Mouse (Mus musculus) colon, adult 2 months (tissue): Measurements from ENCODE around the gene Vmn1r76. TPM values are rescaled to one million over a fixed set of nuclear protein-coding genes. Genes with fewer than 3 reads are reported as not detected.

Source experiments
- polyA plus RNA-seq: library from polyadenylated mRNA; depleted of rRNA; stranded (reverse); fragments of >200 nt; gene quantifications from 2 replicates; pipeline ENCODE4 v1.2.3, GENCODE M21; 2012; rRNA removed

Vmn1r76 gene
- not detected in 2 replicates for polyA plus RNA-seq

GRCm38 (mm10) chr7:11938113-11938512, at the start of gene Vmn1r76:
Vmn1r76 (minus strand) TSS chr7:11938213.

GRCm38 (mm10) chr7:11874330-11874729, 63.7 kb downstream of the Vmn1r76 start, which contains the start of gene Vmn1r75:
Vmn1r75 (plus strand) TSS chr7:11874630.

Other genes starting within 250 kb of the Vmn1r76 start
- gene Vmn1r73, start 207.9 kb downstream of the Vmn1r76 start, polyA plus RNA-seq: not detected in 2 replicates
- not detected in 2 replicates for gene Vmn1r74, start 104.2 kb downstream of the Vmn1r76 start, polyA plus RNA-seq
- not detected in 2 replicates for gene Vmn1r75, start 63.6 kb downstream of the Vmn1r76 start, polyA plus RNA-seq
- gene Vmn1r77, start 98.5 kb upstream of the Vmn1r76 start, polyA plus RNA-seq: not detected in 2 replicates
- not detected in 2 replicates for gene Vmn1r78, start 212.0 kb upstream of the Vmn1r76 start, polyA plus RNA-seq
- gene Vmn1r79, start 233.1 kb upstream of the Vmn1r76 start, polyA plus RNA-seq: not detected in 2 replicates